Mouse (Mus musculus): ENCODE measurements around the gene Gm10715. TPM values are rescaled to one million over a fixed set of nuclear protein-coding genes. Genes with fewer than 3 reads are reported as not detected.
A peak's percentile ranks its signal among the peaks of the same experiment; 100 is the strongest.
"Not testable (repeated sequence)": the region's sequence is repeated elsewhere in the genome, so short reads cannot be mapped to it uniquely, and the experiment has no call there.

Gene Gm10715
- polyA plus RNA-seq, 1 experiment: not detected

- DNase-seq; H3K36me3 ChIP-seq (ENCODE audit: control insufficient read depth, insufficient read depth, low read length); H3K4me1 ChIP-seq (ENCODE audit: control insufficient read depth, insufficient read depth, low read length); H3K27me3 ChIP-seq (replicated peaks; ENCODE audit: control insufficient read depth, insufficient read depth, low read length); H3K4me3 ChIP-seq (ENCODE audit: insufficient read depth, low read depth, low read length); H3K27ac ChIP-seq (ENCODE audit: insufficient read depth, low read depth, low read length): not testable (repeated sequence)
- 73% methylated on average over 5 of the region's 9 CpGs for WGBS
Measured at GRCm38 (mm10) chr9:3015354-3015753, 21.3 kb upstream of the Gm10715 start, which contains the start of gene Gm10720. Gm10720 (plus strand) TSS chr9:3015654.

DNA sequence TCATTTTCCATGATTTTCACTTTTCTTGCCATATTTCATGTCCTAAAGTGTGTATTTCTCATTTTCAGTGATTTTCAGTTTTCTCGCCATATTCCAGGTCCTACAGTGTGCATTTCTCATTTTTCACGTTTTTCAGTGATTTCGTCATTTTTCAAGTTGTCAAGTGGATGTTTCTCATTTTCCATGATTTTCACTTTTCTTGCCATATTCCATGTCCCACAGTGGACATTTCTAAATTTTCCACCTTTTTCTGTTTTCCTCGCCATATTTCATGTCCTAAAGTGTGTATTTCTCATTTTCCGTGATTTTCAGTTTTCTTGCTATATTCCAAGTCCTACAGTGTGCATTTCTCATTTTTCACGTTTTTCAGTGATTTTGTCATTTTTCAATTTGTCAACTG is 20.8 kb upstream of the Gm10715 start:
- DNase-seq: peak; percentile 2
- not testable (repeated sequence) for H3K27me3 ChIP-seq (replicated peaks; ENCODE audit: control insufficient read depth, insufficient read depth, low read length); H3K4me1 ChIP-seq (ENCODE audit: control insufficient read depth, insufficient read depth, low read length); H3K4me3 ChIP-seq (ENCODE audit: insufficient read depth, low read depth, low read length); H3K27ac ChIP-seq (ENCODE audit: insufficient read depth, low read depth, low read length); H3K36me3 ChIP-seq (ENCODE audit: control insufficient read depth, insufficient read depth, low read length)
- WGBS: 81% methylated on average over 6 of the region's 6 CpGs

DNA sequence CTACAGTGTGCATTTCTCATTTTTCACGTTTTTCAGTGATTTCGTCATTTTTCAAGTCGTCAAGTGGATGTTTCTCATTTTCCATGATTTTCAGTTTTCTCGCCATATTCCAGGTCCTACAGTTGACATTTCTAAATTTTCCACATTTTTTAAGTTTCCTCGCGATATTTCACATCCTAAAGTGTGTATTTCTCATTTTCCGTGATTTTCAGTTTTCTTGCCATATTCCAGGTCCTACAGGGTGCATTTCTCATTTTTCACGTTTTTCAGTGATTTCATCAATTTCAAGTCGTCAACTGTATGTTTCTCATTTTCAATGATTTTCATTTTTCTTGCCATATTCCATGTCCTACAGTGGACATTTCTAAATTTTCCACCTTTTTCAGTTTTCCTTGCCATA is 19.6 kb upstream of the Gm10715 start, which contains the start of gene Gm10719:
Gene Gm10719, plus strand, starts transcription at position 301 of the 400 bp plus-strand sequence.
- 72% methylated on average over 1 of the region's 9 CpGs for WGBS
- H3K27ac ChIP-seq (ENCODE audit: insufficient read depth, low read depth, low read length); H3K36me3 ChIP-seq (ENCODE audit: control insufficient read depth, insufficient read depth, low read length); H3K27me3 ChIP-seq (replicated peaks; ENCODE audit: control insufficient read depth, insufficient read depth, low read length); H3K4me3 ChIP-seq (ENCODE audit: insufficient read depth, low read depth, low read length); H3K4me1 ChIP-seq (ENCODE audit: control insufficient read depth, insufficient read depth, low read length); DNase-seq: not testable (repeated sequence)

DNA sequence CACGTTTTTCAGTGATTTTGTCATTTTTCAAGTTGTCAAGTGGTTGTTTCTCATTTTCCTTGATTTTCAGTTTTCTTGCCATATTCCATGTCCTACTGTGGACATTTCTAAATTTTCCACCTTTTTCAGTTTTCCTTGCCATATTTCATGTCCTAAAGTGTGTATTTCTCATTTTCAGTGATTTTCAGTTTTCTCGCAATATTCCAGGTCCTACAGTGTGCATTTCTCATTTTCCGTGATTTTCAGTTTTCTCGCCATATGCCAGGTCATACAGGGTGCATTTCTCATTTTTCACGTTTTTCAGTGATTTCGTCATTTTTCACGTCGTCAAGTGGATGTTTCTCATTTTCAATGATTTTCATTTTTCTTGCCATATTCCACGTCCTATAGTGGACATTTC is 17.7 kb upstream of the Gm10715 start:
- not testable (repeated sequence) for H3K27ac ChIP-seq (ENCODE audit: insufficient read depth, low read depth, low read length); H3K27me3 ChIP-seq (replicated peaks; ENCODE audit: control insufficient read depth, insufficient read depth, low read length); H3K36me3 ChIP-seq (ENCODE audit: control insufficient read depth, insufficient read depth, low read length); H3K4me1 ChIP-seq (ENCODE audit: control insufficient read depth, insufficient read depth, low read length); H3K4me3 ChIP-seq (ENCODE audit: insufficient read depth, low read depth, low read length)
- DNase-seq: peak; percentile 58
- 67% methylated on average over 9 of the region's 9 CpGs for WGBS

- not testable (repeated sequence) for H3K36me3 ChIP-seq (ENCODE audit: control insufficient read depth, insufficient read depth, low read length); H3K27me3 ChIP-seq (replicated peaks; ENCODE audit: control insufficient read depth, insufficient read depth, low read length); H3K4me3 ChIP-seq (ENCODE audit: insufficient read depth, low read depth, low read length); H3K27ac ChIP-seq (ENCODE audit: insufficient read depth, low read depth, low read length); H3K4me1 ChIP-seq (ENCODE audit: control insufficient read depth, insufficient read depth, low read length)
- WGBS: 79% methylated on average over 17 of the region's 19 CpGs
- peak; percentile 73 for DNase-seq
Measured at GRCm38 (mm10) chr9:3019835-3020727, 16.6 kb upstream of the Gm10715 start.

- not testable (repeated sequence) for H3K4me1 ChIP-seq (ENCODE audit: control insufficient read depth, insufficient read depth, low read length); H3K4me3 ChIP-seq (ENCODE audit: insufficient read depth, low read depth, low read length); H3K27ac ChIP-seq (ENCODE audit: insufficient read depth, low read depth, low read length); H3K36me3 ChIP-seq (ENCODE audit: control insufficient read depth, insufficient read depth, low read length); H3K27me3 ChIP-seq (replicated peaks; ENCODE audit: control insufficient read depth, insufficient read depth, low read length)
- peak; percentile 75 for DNase-seq
- 77% methylated on average over 11 of the region's 13 CpGs for WGBS
Measured at GRCm38 (mm10) chr9:3022316-3023008, 14.2 kb upstream of the Gm10715 start.

- H3K4me1 ChIP-seq (ENCODE audit: control insufficient read depth, insufficient read depth, low read length); H3K27me3 ChIP-seq (replicated peaks; ENCODE audit: control insufficient read depth, insufficient read depth, low read length); H3K27ac ChIP-seq (ENCODE audit: insufficient read depth, low read depth, low read length); H3K4me3 ChIP-seq (ENCODE audit: insufficient read depth, low read depth, low read length); H3K36me3 ChIP-seq (ENCODE audit: control insufficient read depth, insufficient read depth, low read length): not testable (repeated sequence)
- 77% methylated on average over 12 of the region's 13 CpGs for WGBS
- peak; percentile 43 for DNase-seq
Measured at GRCm38 (mm10) chr9:3023312-3023984, 13.2 kb upstream of the Gm10715 start, which contains the start of gene Gm10718. Gm10718 (plus strand) TSS chr9:3023547.

DNA sequence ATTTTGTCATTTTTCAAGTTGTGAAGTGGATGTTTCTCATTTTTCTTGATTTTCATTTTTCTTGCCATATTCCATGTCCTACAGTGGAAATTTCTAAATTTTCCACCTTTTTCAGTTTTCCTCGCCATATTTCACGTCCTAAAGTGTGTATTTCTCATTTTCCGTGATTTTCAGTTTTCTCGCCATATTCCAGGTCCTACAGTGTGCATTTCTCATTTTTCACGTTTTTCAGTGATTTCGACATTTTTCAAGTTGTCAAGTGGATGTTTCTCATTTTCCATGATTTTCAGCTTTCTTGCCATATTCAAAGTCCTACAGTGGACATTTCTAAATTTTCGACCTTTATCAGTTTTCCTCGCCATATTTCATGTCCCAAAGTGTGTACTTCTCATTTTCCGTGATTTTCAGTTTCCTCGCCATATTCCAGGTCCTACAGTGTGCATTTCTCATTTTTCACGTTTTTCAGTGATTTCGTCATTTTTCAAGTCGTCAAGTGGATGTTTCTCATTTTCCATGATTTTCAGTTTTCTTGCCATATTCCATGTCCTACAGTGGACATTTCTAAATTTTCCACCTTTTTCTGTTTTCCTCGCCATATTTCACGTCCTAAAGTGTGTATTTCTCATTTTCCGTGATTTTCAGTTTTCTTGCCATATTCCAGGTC is 12.6 kb upstream of the Gm10715 start:
- H3K4me1 ChIP-seq (ENCODE audit: control insufficient read depth, insufficient read depth, low read length); H3K27me3 ChIP-seq (replicated peaks; ENCODE audit: control insufficient read depth, insufficient read depth, low read length); H3K36me3 ChIP-seq (ENCODE audit: control insufficient read depth, insufficient read depth, low read length); H3K4me3 ChIP-seq (ENCODE audit: insufficient read depth, low read depth, low read length); H3K27ac ChIP-seq (ENCODE audit: insufficient read depth, low read depth, low read length): not testable (repeated sequence)
- peak; percentile 80 for DNase-seq
- 80% methylated on average over 16 of the region's 16 CpGs for WGBS

DNA sequence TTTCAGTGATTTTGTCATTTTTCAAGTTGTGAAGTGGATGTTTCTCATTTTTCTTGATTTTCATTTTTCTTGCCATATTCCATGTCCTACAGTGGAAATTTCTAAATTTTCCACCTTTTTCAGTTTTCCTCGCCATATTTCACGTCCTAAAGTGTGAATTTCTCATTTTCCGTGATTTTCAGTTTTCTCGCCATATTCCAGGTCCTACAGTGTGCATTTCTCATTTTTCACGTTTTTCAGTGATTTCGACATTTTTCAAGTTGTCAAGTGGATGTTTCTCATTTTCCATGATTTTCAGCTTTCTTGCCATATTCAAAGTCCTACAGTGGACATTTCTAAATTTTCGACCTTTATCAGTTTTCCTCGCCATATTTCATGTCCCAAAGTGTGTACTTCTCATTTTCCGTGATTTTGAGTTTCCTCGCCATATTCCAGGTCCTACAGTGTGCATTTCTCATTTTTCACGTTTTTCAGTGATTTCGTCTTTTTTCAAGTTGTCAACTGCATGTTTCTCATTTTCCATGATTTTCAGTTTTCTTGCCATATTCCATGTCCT is 11.7 kb upstream of the Gm10715 start, which contains the start of gene Gm10717:
Gene Gm10717, plus strand, starts transcription at position 506 of the 556 bp plus-strand sequence.
- WGBS: 73% methylated on average over 12 of the region's 12 CpGs
- H3K27me3 ChIP-seq (replicated peaks; ENCODE audit: control insufficient read depth, insufficient read depth, low read length); H3K36me3 ChIP-seq (ENCODE audit: control insufficient read depth, insufficient read depth, low read length); H3K27ac ChIP-seq (ENCODE audit: insufficient read depth, low read depth, low read length); H3K4me1 ChIP-seq (ENCODE audit: control insufficient read depth, insufficient read depth, low read length); H3K4me3 ChIP-seq (ENCODE audit: insufficient read depth, low read depth, low read length): not testable (repeated sequence)
- peak; percentile 63 for DNase-seq

DNA sequence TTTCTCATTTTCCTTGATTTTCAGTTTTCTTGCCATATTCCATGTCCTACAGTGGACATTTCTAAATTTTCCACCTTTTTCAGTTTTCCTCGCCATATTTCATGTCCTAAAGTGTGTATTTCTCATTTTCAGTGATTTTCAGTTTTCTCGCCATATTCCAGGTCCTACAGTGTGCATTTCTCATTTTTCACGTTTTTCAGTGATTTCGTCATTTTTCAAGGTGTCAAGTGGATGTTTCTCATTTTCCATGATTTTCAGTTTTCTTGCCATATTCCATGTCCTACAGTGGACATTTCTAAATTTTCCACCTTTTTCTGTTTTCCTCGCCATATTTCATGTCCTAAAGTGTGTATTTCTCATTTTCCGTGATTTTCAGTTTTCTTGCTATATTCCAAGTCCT is 11.0 kb upstream of the Gm10715 start:
- DNase-seq: peak; percentile 79
- 77% methylated on average over 5 of the region's 6 CpGs for WGBS

More for the DNA sequence above, 11.0 kb upstream of the Gm10715 start:
- not testable (repeated sequence) for H3K27ac ChIP-seq (ENCODE audit: insufficient read depth, low read depth, low read length); H3K36me3 ChIP-seq (ENCODE audit: control insufficient read depth, insufficient read depth, low read length); H3K4me3 ChIP-seq (ENCODE audit: insufficient read depth, low read depth, low read length); H3K4me1 ChIP-seq (ENCODE audit: control insufficient read depth, insufficient read depth, low read length); H3K27me3 ChIP-seq (replicated peaks; ENCODE audit: control insufficient read depth, insufficient read depth, low read length)
